Mouse (Mus musculus) hindbrain, postnatal 0 days (tissue): ENCODE data around the gene Rbm18. TPM values are rescaled to one million over a fixed set of nuclear protein-coding genes. Genes with fewer than 3 reads are reported as not detected.

Experiments used
- ATAC-seq: fragments of 200-750 bp; cut with Nextera tagmentation; 2 replicates; pipeline ENCODE4 v1.8.0; 2017; ENCODE audit warnings: mild to moderate bottlenecking, moderate TSS enrichment, moderate library complexity
- DNase-seq: peaks from one replicate; pipeline ENCODE4 v3.0.0-alpha.2; 2015; ENCODE audit warnings: low spot score
- H3K27ac ChIP-seq: fragments of 300-500 bp; sonication (generic); 2 replicates; pipeline ENCODE4 v1.5.1; 2014; ENCODE audit warnings: mild to moderate bottlenecking
- H3K27me3 ChIP-seq: fragments of 300-500 bp; sonication (generic); 2 replicates; pipeline ENCODE4 v1.6.1; 2014; ENCODE audit warnings: low read length, mixed read lengths; ENCODE audit not compliant: insufficient read depth
- H3K36me3 ChIP-seq: fragments of 300-500 bp; sonication (generic); 2 replicates; pipeline ENCODE4 v1.6.1; 2014; ENCODE audit warnings: low read length, mixed read lengths; ENCODE audit not compliant: insufficient read depth
- H3K4me1 ChIP-seq: fragments of 300-500 bp; sonication (generic); 2 replicates; pipeline ENCODE4 v1.6.1; 2014; ENCODE audit warnings: antibody characterized with exemption, low read length, mixed read lengths; ENCODE audit not compliant: insufficient read depth
- H3K4me2 ChIP-seq: fragments of 300-500 bp; sonication (generic); 2 replicates; pipeline ENCODE4 v1.6.1; 2014; ENCODE audit warnings: low read depth, mild to moderate bottlenecking, low read length, moderate library complexity, mixed read lengths
- H3K4me3 ChIP-seq: fragments of 300-500 bp; sonication (generic); 2 replicates; pipeline ENCODE4 v1.5.1; 2014; ENCODE audit warnings: low read length
- H3K9ac ChIP-seq: fragments of 300-500 bp; sonication (generic); replicated peaks from 2 replicates; pipeline ENCODE4 v1.6.1; 2014; ENCODE audit warnings: mild to moderate bottlenecking, low read length, moderate library complexity, mixed read lengths
- H3K9me3 ChIP-seq: fragments of 300-500 bp; sonication (generic); 2 replicates; pipeline ENCODE4 v1.6.1; 2016; ENCODE audit warnings: low read length, mixed read lengths
- CTCF ChIP-seq: IDR thresholded peaks from 2 replicates; pipeline ENCODE4 v1.5.1; 2016; ENCODE audit warnings: antibody characterized with exemption, control low read depth, low read depth
- WGBS: fragments of 180-500 bp; shearing (Covaris S2); extraction: QIAGEN DNeasy Blood & Tissue Kit; methylation state at CpG from one replicate; pipeline ENCODE4 v1.1.7; 2014; 5-methylcytosine and 5-hydroxymethylcytosine counted together
- polyA plus RNA-seq: library from polyadenylated mRNA; unstranded; fragments of >200 nt; fragmentation: Nextera tagmentation; extraction: Ambion mirVana; gene quantifications from 2 replicates; pipeline ENCODE4 v1.2.1, GENCODE M21; 2015
- total RNA-seq: library from RNA; depleted of rRNA; stranded (reverse); fragments of >200 nt; gene quantifications from 2 replicates; pipeline ENCODE4 v1.2.3, GENCODE M21; 2014

The Rbm18 gene
- total and polyA plus RNA-seq, 2 experiments from 2014 or later, result 48.6 to 98.1 TPM

DNA sequence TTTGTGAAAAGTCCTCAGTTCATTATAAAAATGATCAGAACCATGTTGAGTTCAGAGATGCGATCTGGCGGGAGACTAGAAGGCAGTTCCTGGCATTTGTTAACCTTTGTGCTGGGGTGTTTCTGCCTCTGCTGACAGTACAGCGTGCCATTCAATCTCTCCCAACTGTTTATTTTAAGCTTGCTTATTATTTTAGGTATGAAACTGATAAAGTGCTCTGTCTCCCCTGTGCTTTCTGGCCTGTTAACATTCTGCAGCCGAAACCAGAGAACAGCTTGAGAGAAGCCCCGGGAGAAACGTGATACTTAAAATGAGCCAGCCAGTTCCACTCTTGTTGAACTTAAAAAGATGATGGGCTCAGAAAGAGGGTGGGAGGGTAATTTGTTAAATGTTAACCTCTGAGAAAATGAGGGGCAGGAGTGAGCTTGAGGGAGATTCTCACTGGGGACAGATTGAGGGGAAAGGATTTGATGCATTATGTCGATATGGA, 12.3 kb upstream of the Rbm18 start:
- Histone ChIP-seq H3K27me3 (no peaks in the 10 kb centered on the region), H3K27ac (no peak overlapping the region), H3K36me3 (peaks cover 15% of the 10 kb centered on the region; the same call in 1 of the 2 replicates), H3K4me2 (no peak overlapping the region), H3K9me3 (no peaks in the 10 kb centered on the region), H3K9ac (no peak overlapping the region), H3K4me3 (no peak overlapping the region), H3K4me1 (no peaks in the 10 kb centered on the region)
- no peak for TF ChIP-seq CTCF
- WGBS, result 84% methylated on average over 7 of the region's 7 CpGs
- ATAC-seq, result no peak
- DNase-seq, result no peak

DNA sequence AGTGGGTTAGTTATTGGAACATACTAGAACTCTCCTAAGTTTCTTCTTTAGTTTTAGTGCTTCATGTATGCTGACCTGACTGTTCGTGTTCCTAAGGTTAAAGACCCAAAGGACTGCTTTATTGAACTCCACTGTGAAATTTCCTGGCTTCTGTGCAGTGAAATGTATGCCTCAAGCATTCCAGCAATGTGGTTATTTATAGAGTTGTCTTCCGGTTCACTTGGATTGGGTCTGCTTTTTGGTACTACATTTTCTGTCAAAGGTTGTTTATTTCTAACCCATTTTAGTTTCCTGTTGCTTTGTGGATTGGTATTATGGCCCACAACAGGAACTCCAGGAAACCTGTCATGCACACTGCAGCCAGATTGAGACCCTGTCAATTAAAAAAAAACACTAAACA, 2.5 kb upstream of the Rbm18 start:
- ATAC-seq, result no peak

DNA sequence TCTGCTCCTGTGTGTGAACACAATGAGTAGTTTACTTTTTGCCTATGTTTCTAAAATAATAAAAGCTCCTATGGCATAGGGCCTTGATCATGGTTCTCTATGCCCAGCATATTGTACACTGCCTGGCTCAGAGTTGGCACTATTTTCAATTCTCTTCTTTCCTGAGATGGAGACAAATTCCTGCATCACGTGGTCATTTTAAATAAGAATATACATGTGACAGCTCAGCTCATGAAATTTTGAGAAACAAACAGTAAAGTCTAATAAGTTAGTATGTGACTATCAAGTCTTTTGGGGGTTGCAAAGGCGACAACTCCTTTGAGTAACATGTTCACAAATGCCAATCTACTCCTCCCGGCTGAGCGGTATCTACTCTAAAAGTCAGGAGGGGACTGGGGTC, 686 bp downstream of the Rbm18 start:
- Histone ChIP-seq H3K4me2 (peak overlapping the region; percentile 70), H3K27me3 (no peaks in the 10 kb centered on the region), H3K4me1 (peaks cover 12% of the 10 kb centered on the region), H3K9me3 (no peaks in the 10 kb centered on the region), H3K36me3 (peaks cover 16% of the 10 kb centered on the region; the same call in 1 of the 2 replicates), H3K9ac (peak overlapping the region; percentile 61), H3K4me3 (peak overlapping the region; percentile 54), H3K27ac (peak overlapping the region; percentile 85)
- WGBS, result 2% methylated on average over 4 of the region's 4 CpGs
- DNase-seq (no peak), ATAC-seq (no peak)
- no peak for TF ChIP-seq CTCF

More for the DNA sequence above, 2.5 kb upstream of the Rbm18 start:
- Histone ChIP-seq H3K36me3 (no peaks in the 10 kb centered on the region), H3K27me3 (no peaks in the 10 kb centered on the region), H3K27ac (no peak overlapping the region), H3K4me2 (no peak overlapping the region), H3K9me3 (no peaks in the 10 kb centered on the region), H3K9ac (no peak overlapping the region), H3K4me1 (peaks cover 12% of the 10 kb centered on the region), H3K4me3 (no peak overlapping the region)
- no peak for DNase-seq
- WGBS, result 76% methylated on average over 2 of the region's 2 CpGs
- no peak for TF ChIP-seq CTCF

DNA sequence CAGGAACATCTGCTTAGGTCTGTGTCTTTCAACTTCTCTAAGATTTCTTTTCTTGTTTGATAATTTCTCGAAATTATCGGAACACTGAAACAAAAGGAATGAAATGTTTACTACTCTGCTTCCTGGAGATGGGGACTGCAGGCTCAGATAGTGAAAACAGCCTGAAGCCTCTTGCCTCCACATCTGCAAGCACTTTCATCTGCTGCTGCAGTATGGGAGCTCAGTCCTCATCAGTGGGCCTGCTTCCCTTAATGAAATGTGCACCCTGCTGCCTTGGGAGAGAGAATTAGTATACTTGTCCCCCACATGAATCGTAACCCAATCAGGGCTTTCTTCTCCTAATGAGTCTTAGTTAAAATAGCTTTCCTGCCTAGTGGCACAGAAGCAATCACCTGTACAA, 7.5 kb downstream of the Rbm18 start:
- ATAC-seq (no peak), DNase-seq (no peak)
- Histone ChIP-seq H3K9ac (no peak overlapping the region), H3K36me3 (peaks cover 48% of the 10 kb centered on the region), H3K9me3 (no peaks in the 10 kb centered on the region), H3K4me3 (no peak overlapping the region), H3K4me1 (no peaks in the 10 kb centered on the region), H3K27me3 (no peaks in the 10 kb centered on the region), H3K27ac (no peak overlapping the region), H3K4me2 (no peak overlapping the region)
- TF ChIP-seq CTCF, result no peak
- 80% methylated on average over 3 of the region's 3 CpGs for WGBS

DNA sequence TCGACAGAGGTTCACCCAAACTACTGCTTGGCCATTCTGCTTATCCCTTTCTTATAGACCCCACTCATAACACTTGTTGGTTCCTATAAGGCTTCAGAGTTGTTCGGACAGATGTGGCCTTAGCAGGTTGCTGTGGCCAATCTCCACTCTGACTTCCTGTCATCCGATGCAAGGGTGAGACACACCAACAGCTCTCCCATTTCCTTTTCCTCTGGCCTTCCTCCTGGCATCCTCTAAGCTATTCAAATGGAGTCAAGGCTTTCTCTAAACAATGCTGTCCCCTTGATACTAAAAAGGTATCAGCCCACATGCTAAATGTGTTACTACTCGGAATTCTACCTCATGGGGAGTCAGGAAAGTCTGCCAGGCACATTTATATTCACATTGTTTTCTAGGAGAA, 8.6 kb downstream of the Rbm18 start:
- Histone ChIP-seq H3K9me3 (no peaks in the 10 kb centered on the region), H3K36me3 (peaks cover 51% of the 10 kb centered on the region), H3K9ac (no peak overlapping the region), H3K4me1 (no peaks in the 10 kb centered on the region), H3K27me3 (no peaks in the 10 kb centered on the region), H3K4me3 (no peak overlapping the region), H3K27ac (no peak overlapping the region), H3K4me2 (no peak overlapping the region)
- no peak for ATAC-seq
- WGBS, result 77% methylated on average over 4 of the region's 4 CpGs
- no peak for DNase-seq
- TF ChIP-seq CTCF, result no peak

DNA sequence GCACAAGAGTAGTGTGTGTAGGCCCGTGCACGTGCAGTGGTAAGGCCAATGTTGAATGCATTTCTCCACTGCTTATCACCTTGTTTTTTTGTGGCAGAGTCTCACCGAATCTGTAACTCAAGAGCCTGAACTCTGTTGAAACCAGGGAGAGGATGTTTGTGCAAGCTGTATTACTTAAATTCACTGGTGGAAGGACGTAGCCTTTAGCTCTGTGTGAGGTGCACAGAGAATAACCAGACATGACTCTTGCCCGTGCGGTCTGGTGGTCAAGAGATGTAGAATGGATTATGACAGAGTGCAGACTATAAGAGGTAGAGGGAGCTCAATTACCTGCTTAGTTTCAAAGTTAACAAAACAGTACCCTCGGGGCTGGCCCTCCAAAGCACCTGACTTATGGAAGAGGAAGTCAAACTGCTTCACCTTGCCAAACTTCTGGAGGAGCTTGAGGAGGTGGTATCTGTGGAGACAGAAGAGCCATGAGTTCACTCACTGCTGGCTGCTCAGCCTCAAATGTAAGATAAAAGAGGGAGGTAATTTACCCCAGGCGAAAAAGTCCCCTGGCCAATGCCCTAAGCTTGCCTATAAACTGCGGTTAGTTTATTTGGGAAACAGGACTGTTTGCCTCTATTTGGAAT, 9.7 kb downstream of the Rbm18 start:
- Histone ChIP-seq H3K36me3 (peaks cover 56% of the 10 kb centered on the region), H3K27ac (no peak overlapping the region), H3K9me3 (no peaks in the 10 kb centered on the region), H3K4me2 (no peak overlapping the region), H3K9ac (no peak overlapping the region), H3K4me1 (no peaks in the 10 kb centered on the region), H3K4me3 (no peak overlapping the region), H3K27me3 (no peaks in the 10 kb centered on the region)
- 95% methylated on average over 9 of the region's 9 CpGs for WGBS
- DNase-seq, result no peak
- no peak for ATAC-seq
- no peak for TF ChIP-seq CTCF

DNA sequence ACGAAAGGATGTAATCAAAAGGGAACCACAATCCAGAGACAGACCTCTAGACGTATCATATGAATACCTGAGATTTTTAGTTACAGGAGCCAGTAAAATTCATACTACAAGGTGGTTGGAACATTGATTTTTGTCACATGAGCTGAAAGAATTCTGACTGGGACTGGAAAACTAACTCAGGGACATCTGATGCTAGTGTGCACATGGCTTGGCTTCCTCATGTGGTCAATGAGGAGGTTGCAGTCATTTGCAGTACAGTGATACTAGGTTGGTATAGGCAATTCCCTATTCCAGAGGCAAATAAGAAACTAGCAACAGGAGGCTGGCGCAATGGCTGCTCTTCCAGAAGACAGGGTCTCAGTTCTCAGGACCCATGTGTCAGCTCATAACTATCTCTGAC, 23.9 kb downstream of the Rbm18 start:
- H3K36me3 ChIP-seq, result peaks cover 15% of the 10 kb centered on the region
- H3K27ac ChIP-seq, result no peak overlapping the region
- H3K9ac ChIP-seq, result no peak overlapping the region
- peaks cover 14% of the 10 kb centered on the region for H3K27me3 ChIP-seq
- 80% methylated on average over 3 of the region's 3 CpGs for WGBS
- H3K4me1 ChIP-seq, result no peaks in the 10 kb centered on the region
- no peak overlapping the region for H3K4me2 ChIP-seq
- no peaks in the 10 kb centered on the region for H3K9me3 ChIP-seq
- ATAC-seq (no peak), DNase-seq (no peak)
- peak; percentile 52 for TF ChIP-seq CTCF
- no peak overlapping the region for H3K4me3 ChIP-seq
